Mouse (Mus musculus): Measurements from ENCODE around the gene Foxc2.

GRCm38 (mm10) chr8:121093496-121093895 lies 22.5 kb upstream of the Foxc2 start:
- TF ChIP-seq CTCF (IDR thresholded peaks at IDR 0.05; ENCODE audit: low read depth, low read length) (no peak), TAL1 (conservative IDR thresholded peaks at IDR 0.05; ENCODE audit: low read depth, low read length) (no peak), POLR2AphosphoS5 (IDR thresholded peaks at IDR 0.05; ENCODE audit: insufficient replicate concordance, low read depth, low read length) (no peak), GATA1 (IDR thresholded peaks at IDR 0.05; ENCODE audit: borderline replicate concordance, low read length) (no peak)
